Mouse (Mus musculus) adrenal gland, adult 18-20 months (tissue): ENCODE results near the gene Rsbn1l. TPM values are rescaled to one million over a fixed set of nuclear protein-coding genes. Genes with fewer than 3 reads are reported as not detected.

ENCODE experiments used
- DNase-seq, 2 experiments: peaks; one replicate each; pipeline ENCODE4 v3.0.0; 2021 to 2022; ENCODE audit warnings: low spot score in 2 of 2
- long read RNA-seq, 2 experiments: library from polyadenylated mRNA; stranded (forward); transcript quantifications; one replicate each; pipeline ENCODE4 v2.0.0; 2021
- total RNA-seq, 2 experiments: library from RNA; stranded (reverse); gene quantifications; 1 replicate in 1 of 2; 2 replicates in 1 of 2; pipeline ENCODE4 v1.2.3; 2021

The Rsbn1l gene
- total RNA-seq = 10 to 100 TPM; 11.9 to 13.4 TPM
- long read RNA-seq, experiment 1, full-length matches to known transcripts = 2 of 2 reads
- long read RNA-seq, experiment 1, partial matches to known transcripts = 0 of 2 reads
- long read RNA-seq, experiment 1, other reads (novel, unspliced or antisense) = 0 of 2 reads
- long read RNA-seq, experiment 2, full-length matches to known transcripts = 1 of 12 reads
- long read RNA-seq, experiment 2, partial matches to known transcripts = 10 of 12 reads
- long read RNA-seq, experiment 2, other reads (novel, unspliced or antisense) = 1 of 12 reads

DNA sequence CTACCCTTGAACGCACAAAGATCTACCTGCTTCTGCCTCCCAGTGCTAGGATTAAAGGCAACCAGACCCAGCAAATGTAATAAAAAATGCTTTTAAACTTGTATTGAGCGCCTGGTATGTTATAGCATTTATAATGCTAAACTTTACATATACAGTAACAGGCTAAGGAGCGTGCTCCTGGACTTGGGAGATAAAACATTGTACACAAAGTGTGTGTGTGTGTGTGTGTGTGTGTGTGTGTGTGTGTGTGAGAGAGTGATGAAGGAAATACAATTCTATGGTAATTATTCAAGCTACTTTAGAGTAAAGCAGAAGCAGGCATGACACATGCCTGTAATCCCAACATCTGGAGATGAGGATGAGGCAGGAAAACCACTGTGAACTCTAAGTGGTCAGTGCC, at the start of gene Rsbn1l:
Gene Rsbn1l (minus strand): TSS at position 101 of the 400 bp plus-strand sequence.
- DNase-seq = no peak

DNA sequence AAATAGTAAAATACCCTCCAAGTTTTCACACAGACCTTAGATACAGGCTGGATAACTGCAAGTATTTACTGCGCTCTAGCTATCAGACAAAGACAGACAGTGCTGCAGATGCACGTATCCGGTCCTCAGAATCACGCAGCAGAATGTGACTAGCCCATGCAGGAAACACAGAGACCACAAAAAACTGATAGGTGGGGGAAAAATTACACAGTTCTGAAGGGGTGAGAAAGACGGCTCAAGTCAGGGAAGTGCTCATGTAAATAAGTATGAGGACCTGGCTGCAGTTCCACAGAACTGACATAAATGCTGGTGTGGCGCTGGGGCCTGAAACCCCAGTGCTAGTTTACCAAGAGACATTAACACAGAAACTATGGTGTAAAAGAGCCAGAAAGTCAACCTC, 46.5 kb upstream of the Rsbn1l start:
- no peak for DNase-seq

DNA sequence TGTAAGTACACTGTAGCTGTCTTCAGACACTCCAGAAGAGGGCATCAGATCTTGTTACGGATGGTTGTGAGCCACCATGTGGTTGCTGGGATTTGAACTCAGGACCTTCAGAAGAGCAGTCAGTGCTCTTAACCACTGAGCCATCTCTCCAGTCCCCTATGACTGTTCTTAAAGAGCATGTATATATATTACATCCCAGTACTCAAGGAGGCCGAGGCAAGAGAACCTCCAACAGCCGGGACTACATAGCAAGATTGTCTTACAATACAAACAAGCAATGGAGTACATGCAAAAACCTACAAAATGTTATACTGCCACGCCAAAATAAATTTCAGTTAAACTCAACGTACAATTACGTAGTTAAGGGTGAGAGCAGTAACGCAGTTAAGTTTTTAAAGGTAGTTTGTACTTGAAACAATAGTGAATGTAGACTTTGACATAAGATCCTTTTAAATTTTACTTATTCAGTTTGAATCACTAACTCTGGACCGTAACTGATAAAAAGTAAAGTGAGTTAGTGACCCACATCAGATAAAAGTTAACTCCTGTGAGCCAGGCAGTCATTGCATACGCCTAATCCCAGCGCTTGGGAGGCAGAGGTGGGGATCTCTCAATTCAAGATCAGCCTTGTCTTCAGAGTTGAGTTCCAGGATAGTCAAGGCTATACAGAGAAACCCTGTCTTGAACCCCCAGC, 45.6 kb upstream of the Rsbn1l start:
- no peak for DNase-seq

DNA sequence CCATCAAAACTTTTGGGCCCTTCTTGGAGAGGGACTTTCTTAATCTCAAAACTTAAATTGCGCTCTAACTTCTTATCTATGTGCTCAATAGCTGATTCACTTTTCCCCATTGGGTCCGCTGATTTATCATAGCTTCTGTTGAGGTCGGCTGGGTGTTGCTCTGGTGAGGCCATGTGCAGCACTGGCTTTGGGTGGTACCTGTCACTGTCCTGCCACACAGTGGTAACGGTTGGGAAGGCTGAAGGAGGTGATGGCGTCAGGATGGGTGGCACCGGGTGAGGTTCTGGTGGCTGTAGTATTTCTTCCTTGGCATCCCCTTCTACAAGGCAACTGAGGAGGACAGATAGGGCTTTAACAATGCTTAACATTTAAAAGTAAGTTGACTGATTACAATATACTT, 42.2 kb upstream of the Rsbn1l start:
- DNase-seq = no peak

DNA sequence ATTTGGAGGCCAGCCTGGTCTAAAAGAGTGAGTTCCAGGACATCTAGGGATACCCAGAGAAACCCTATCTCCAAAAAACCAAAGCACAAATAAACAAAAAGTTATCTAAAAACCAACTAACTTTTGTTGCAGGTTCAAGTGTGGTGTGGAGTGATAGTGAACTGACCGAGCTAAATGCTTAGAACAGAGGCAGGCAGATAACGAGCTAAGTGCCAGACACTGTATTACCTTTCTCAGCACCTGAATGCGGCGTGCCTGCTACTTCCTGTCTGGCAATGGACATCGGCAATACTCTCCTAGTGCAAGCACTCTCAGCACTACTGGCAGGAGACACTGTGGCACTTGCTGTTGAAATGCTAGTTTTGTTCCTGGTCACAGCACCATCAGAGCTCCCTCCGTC, 41.4 kb upstream of the Rsbn1l start:
- DNase-seq = no peak

DNA sequence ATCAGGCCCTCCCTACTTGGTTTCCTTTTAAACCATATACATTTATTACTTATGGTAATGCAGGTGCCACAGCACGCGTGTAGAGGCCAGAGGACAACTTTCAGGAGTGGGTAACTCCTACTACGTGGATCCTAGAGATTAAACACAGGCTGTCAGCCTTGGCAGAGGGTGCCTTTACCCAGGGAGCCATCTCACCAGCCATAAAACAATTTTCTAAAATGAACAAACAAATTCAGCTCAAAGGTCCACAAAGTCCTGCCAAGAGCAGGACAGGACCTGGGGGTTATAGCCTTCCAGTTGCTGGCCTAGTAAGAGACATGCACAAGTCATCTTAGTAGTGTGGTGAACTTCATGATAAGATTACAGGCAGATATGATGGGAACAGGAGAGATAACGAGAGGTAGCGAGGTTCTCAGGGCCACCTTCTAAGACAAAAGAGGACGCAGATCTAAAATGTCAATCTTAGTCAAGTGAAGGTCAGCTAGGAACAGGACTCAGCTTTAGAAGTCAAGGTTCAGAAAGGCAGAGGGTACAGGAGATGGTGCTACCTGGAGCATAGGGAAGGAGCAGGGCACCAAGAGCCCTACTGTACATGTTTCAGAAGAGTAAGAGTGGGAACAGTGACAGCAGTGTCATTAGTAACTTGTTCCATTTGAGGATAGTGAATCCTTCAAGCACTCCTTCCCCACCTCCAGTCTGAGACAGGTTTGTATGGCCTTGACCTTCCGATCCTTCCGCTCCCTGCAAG, 34.0 kb upstream of the Rsbn1l start:
- DNase-seq = no peak

DNA sequence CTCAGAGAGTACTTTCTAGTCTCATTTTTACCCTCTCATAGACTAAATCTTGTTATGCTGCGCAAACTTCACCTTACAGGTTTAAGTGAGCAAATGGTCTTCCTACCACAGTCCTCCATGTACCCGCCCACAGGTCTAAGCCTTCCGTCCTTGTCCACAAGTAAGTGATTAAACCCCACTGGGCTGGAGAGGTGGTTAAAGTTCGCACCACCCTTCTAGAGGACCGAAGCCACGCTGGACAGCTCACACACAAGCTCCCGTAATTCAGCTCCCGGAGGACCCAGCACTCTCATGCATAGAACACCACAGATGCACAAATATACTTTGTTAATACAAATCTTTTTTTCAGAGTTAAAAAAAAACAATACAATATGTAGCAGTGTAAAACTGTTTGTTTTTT, 30.1 kb upstream of the Rsbn1l start:
- no peak for DNase-seq

DNA sequence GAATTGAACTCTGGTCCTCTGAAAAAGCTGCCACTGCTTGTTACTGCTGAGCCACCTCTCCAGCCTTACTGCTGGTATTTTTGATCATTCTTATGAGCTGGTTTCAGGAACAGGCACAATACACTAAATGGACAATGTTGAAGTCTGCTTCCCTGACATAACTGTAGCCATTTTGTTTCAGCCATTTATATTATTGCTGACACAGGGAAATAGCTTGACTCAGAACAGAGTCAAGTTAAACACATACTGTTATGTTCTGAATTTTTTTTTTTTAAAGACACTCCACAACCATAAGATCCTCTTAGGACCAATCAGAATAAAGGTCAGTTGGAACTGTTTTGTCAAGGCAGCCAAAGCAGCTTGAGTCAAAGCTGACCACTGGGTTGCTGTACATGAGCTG, 27.3 kb upstream of the Rsbn1l start:
- no peak for DNase-seq

DNA sequence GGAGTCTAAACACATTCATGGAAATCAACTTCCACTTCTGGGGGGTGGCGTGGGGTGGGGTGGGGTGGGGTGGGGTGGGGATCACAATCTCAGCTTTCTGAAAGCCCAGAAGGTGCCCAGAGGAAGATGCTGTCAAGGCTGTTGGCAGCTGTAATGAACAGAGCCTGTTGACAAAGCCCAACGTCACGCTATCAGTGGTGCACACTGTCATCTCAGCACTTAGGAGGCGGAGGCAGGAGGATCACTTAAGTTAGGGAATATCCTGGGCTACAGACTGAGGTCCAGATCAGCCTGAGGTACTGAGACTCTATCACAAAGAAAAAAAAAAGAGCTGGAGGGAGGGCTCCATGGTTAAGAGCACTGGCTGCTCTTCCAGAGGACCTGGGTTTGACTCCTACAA, 18.5 kb upstream of the Rsbn1l start:
- no peak for DNase-seq

DNA sequence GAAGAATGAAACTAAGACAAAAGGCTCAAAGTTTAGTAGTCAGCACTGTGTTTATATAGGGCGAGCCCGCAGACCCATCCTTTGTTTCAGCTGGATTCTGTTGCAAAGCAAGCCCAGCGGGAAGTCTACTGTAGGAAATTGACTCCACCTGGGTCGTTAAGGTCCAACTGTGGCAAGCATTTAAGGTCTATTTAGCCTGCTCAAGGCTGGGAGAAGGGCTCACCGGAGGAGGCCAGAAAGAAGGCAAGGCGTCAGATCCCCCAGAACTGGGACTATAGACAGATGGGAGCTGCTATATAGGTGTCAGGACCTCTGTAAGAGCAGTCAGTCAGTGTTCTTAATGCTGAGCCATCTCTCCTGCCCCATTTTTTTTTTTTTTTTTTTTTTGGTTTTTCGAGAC, 17.8 kb upstream of the Rsbn1l start:
- no peak for DNase-seq

DNA sequence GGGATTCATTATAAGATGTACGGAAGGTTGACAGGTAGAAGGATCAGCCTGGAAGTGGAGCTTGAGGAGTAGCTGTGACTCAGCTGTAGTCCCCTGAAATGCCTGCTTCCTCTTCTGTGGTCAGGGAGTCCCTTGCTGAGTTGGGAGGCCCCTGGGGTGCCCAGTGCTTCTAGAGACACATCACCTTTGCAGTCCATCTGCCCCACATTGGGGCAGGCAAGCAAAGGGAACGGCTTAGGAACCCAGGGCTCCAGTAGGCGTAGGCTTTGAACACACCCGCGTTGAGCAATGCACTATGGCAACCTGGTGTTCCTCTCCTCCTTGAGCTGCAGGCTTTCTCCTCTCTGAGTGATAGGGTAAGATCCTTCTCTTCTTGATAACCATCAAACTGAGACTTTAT, 16.9 kb upstream of the Rsbn1l start:
- no peak for DNase-seq

DNA sequence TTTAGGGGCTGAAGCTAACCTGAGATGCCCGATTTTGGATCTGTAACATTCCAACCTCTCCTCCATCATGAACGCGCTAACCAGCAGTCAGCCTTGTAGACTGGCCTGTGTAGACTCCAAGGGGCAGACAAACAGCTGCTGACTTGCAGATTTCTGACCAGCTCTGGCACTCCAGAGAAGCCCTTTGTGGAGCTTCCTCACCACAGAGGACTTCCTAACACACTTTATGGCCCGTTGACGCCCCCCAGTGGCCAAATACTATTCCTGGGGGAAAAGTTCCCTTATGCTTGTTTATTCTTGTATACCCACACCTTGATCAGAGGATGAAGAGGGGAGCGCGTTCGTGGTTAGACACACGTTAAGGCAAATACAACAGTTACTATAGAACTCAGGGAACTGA, 12.8 kb upstream of the Rsbn1l start:
- peak; percentile 43 to 69 for DNase-seq

DNA sequence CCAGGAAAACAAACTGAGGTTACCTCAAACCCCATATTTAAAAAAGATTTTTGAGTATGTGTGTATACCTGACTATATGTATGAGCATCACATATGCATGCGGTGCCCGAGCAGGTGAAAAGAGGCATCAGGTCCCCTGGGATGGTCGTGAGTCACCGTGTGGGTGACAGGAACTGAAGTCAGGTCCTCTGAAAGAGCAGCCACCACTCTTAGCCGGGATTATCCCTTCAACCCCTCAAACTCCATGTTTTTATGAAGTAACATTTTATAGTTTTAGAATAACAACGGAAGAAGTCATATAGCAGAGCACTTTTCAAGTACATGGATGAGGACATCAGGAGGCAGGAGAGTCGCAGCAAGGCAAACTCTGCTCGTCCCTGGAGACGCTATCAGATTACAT, 12.3 kb upstream of the Rsbn1l start:
- DNase-seq = no peak

DNA sequence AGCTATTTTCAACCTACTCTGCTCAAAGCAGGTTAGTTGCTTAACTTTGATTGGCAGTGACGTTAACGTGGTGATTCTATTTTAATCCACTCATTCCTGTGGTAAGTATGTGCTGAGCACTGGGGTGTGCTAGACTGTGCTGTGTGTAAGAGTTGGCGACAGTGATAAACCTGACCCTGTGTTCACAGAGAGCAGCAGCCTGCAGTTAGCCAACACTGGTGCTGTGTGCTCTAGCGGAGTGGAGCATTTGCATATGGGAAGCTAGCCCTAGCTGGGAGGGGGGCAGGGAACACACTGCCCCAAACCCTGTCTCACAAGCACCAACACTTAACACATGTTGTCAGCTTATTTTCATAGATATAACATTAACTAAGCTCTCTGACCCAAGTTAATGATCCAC, 11.7 kb upstream of the Rsbn1l start:
- no peak for DNase-seq

DNA sequence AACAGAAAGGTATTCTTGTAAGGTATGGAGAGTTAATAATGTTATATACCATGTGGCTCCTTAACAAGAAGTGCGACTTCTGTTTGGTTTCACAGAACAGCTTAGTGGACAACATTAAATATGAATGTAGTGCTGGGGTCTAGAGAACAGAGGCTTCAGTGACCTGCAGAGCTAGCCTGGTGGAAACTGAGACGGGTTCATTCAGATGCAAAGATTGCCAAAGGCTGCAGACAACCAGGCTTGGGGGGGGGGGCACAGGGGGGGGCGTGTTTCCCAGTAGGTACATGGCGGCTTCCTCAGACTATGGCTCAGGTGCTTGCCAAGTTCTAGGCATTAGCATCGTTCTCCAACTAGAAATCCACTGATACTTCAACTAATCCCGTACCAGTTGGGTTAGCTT, 8.2 kb upstream of the Rsbn1l start:
- no peak for DNase-seq

DNA sequence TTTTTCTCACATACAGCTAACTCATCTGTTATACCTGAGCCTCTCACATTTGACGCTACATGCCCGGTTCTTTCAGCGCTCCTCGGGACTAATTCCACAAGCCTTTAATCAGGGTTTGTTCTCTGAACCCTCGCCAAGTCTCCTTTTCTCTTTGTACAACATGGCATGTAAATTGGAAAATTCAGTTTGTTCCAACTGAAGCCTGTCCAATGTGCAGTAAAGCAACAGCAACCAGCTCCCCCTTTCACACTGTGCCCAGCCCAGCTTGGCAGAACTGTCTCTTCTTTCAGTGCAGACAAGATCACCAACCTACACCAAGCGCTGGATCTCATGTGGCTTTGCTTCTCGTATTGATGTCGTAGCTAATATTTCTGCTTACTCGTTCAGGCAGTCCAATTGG, 7.1 kb upstream of the Rsbn1l start:
- no peak for DNase-seq

DNA sequence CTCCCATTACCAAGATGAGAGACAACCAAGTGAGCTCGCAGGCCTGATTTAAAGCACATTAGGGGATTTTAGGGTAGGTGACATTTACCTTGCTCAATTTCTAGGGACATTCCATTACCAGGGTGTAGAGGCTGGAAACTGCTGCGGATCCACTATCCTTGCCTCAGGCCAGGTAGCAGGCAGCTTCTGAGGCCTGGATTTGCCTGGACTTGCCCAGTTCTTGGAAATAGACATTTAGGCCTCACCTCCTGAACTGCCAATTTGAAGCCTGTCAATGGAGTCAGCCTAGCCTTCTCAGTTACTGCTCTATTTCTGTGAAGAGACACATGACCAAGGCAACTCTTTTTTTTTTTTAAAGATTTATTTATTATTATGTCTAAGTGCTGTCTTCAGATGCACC, 4.7 kb upstream of the Rsbn1l start:
- no peak for DNase-seq

DNA sequence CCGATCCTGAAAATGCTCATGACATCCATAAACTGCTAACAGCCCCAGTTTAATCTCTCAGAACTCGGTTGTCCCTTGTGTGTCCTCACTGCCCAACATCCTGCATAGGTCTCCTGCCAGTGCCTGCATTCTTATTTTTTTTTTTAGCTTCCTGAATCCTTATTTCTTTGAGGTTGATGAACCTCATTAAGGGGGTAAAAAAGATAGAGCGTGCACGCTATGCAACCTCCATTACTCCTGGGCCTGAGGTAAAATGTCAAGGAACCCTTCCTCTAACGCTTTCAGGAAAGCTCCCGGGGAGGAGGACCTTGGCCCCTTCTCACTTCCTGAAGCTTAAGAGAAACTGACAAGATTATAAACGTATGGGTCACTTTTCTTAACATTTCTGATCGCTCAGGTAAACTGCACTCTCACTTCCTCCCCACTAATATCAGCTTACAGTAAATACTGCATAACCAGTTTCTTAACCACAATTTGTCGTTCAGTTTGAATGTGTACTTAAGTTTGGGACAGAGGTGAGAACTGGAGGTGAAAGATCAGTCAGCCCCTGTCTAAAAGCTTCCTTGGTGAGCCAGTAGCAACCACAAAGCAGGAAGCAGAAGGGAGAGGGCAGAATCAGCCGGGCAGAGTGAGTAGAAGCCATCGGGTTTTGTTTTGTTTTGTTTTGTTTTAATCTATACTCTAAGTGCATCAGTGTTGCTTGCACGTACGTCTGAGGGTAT, 923 bp downstream of the Rsbn1l start:
- no peak for DNase-seq

DNA sequence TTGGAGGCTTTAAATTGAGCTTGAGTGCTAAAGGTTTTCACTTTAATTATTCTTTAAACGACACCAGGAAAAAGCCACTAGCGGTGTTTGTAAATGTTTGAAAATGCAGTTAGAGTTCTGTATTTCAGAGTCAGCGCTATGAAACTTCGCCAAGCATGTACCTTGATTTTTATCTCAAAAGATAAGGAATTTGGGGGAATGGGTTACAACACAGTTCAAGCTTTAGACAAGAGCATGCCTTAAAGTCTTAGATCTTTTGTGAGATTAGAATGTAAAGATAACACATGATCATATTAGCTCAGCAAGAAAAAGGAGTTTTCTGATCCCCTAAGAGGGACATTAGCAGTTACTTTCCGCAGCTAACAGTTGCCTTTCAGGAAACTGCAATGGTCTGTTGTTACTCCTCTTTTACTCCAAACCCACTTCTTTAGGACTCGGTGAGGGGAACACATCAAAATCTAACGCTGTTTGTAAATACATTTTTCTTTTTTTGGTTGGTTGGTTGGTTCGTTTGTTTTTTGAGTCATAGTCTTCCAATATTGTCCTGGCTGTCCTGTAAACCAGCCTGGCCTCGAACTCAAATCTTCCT, 3.8 kb downstream of the Rsbn1l start:
- no peak for DNase-seq

DNA sequence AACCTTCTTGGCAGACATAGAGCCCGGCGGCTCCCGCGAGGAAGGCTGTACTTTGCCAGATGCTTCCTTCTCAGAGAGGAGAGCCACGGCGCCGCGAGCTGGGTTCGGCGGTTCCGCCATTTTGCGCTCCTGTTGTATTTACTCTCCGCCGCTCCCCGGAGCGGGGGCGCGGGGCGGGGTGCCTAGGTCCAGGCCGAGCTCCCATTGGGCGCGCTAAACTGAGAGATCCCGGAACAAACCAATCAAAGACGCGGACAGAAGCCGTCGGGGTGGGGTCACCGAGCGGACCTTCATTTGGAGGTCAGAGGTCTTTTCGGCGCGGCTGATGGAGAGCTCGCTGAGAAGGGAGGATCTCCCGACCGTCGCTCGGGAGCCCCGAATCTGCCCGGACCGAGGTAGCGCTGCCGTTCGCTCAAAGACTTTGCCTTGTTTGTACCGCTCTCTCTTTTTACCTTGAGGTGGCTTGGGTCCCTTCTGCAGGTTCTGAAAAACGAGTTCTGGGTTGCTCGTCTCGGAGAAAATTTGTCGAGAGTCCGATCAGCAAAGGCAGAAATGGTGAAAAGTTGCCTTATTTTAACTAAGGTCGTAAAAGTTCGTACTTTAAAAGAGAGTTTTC, 4.4 kb downstream of the Rsbn1l start:
- peak; percentile 93 to 94 for DNase-seq
